Mouse (Mus musculus): Measurements from ENCODE around the gene 4933402N03Rik.
A peak's percentile ranks its signal among the peaks of the same experiment; 100 is the strongest.

DNA sequence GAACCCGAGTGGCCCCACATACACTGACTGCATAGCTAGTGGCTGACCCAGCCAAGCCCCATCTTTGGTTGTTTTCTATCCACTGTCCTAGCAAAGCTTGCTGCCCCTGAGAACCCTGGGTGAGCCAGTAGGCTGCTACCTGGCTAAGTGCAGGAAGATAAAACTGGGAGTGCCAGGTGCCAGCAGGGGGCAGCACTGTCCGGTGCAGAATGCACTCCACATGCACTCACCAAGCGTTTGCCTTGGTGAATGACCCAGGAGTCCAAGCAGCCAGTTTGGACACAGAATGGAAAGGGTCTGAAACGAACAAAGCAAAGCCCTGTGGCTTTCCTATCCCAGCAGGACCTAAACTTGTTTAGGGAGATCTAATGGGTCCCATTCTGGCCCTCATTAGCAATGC is 36.6 kb upstream of the 4933402N03Rik start:
- TF ChIP-seq MAFK (IDR thresholded peaks at IDR 0.05; ENCODE audit: insufficient read depth, low read depth, low read length), result no peak
- TF ChIP-seq ZC3H11A (IDR thresholded peaks at IDR 0.05; ENCODE audit: borderline replicate concordance, low read depth, low read length), result peak; percentile 29; the same call in 1 of the 2 replicates
- no peak for TF ChIP-seq HCFC1 (IDR thresholded peaks at IDR 0.05; ENCODE audit: borderline replicate concordance, insufficient read depth, low read length)
- no peak for TF ChIP-seq ZNF384 (IDR thresholded peaks at IDR 0.05; ENCODE audit: low read depth, low read length)
- no peak for TF ChIP-seq CHD2 (IDR thresholded peaks at IDR 0.05; ENCODE audit: low read depth, low read length)
